Mouse (Mus musculus): ENCODE data around the gene Elf3.
"Not testable (repeated sequence)": the region's sequence is repeated elsewhere in the genome, so short reads cannot be mapped to it uniquely, and the experiment has no call there.

Elf3 gene

GRCm38 (mm10) chr1:135234771-135235170 lies 23.6 kb downstream of the Elf3 start:
- DNase-seq = no peak

GRCm38 (mm10) chr1:135233961-135234360 lies 24.4 kb downstream of the Elf3 start:
- no peak for DNase-seq

- not testable (repeated sequence) for DNase-seq
Observed at GRCm38 (mm10) chr1:135231878-135232277, 26.5 kb downstream of the Elf3 start.

GRCm38 (mm10) chr1:135227339-135227950 lies 30.9 kb downstream of the Elf3 start:
- no peak for DNase-seq

GRCm38 (mm10) chr1:135224981-135225604 lies 33.3 kb downstream of the Elf3 start:
- no peak for DNase-seq

GRCm38 (mm10) chr1:135224147-135224546 lies 34.2 kb downstream of the Elf3 start:
- DNase-seq = no peak

- no peak for DNase-seq
Observed at GRCm38 (mm10) chr1:135217607-135218233, 40.6 kb downstream of the Elf3 start.

GRCm38 (mm10) chr1:135213772-135214640 lies 44.4 kb downstream of the Elf3 start:
- no peak for DNase-seq

GRCm38 (mm10) chr1:135210421-135210820 lies 47.9 kb downstream of the Elf3 start:
- no peak for DNase-seq

GRCm38 (mm10) chr1:135208716-135209115 lies 49.7 kb downstream of the Elf3 start:
- no peak for DNase-seq

GRCm38 (mm10) chr1:135206586-135207339 lies 51.6 kb downstream of the Elf3 start:
- no peak for DNase-seq

- no peak for DNase-seq
Observed at GRCm38 (mm10) chr1:135205257-135205656, 53.1 kb downstream of the Elf3 start.

- no peak for DNase-seq
Observed at GRCm38 (mm10) chr1:135204196-135205126, 53.9 kb downstream of the Elf3 start.

All from thymus, postnatal 25 days (tissue).